Mouse (Mus musculus): ENCODE results near the gene Rpp38.

DNA sequence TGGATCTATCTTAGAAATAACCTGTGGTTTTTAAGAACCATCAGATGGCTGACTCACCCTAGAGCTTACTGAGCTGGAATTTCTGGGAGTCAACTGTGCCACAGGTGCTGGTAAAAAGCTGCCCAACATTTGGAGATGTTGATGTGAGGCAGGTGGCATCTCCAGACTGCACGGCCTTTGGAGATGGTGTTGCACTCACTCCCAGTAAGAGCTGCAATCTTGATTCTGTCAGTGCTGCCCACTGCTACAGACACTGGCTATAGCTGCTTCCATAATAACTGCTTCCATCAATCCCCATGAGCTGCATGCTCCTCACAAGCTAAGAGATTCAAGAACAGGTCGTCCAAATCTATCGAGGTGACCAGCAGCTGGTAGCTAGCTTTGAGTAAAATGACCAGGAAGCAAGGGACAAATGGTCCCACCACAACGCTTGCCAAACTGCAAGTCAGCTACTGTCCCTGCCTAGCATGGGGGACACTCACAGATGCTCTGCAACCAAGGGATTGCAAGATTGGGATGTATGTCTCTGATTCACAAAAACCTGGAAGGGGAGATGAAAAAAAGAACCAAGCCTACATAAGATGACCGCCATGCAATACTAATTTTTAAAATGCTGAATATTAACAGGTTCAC, 1.3 kb downstream of the Rpp38 start:
- TF ChIP-seq USF1 (IDR thresholded peaks at IDR 0.05; ENCODE audit: low read depth, low read length) (no peak), CTCF (IDR thresholded peaks at IDR 0.05 in 2 of 3, conservative IDR thresholded peaks at IDR 0.05 in 1 of 3; ENCODE audit: control insufficient read depth in 1 of 3, insufficient read depth in 1 of 3, low read depth in 2 of 3, low read length in 3 of 3, poor library complexity in 1 of 3, severe bottlenecking in 1 of 3) (no peak), USF2 (IDR thresholded peaks at IDR 0.05; ENCODE audit: borderline replicate concordance in 1 of 2, insufficient read depth in 1 of 2, low read depth in 1 of 2, low read length in 2 of 2) (no peak), POLR2A (IDR thresholded peaks at IDR 0.05; ENCODE audit: control insufficient read depth in 1 of 2, insufficient read depth in 1 of 2, low read depth in 1 of 2, low read length in 2 of 2, poor library complexity in 1 of 2) (no peak), E2F4 (IDR thresholded peaks at IDR 0.05; ENCODE audit: borderline replicate concordance, low read depth, low read length) (no peak)
